Comparison of ENCODE assay signal across 8 mouse cellular contexts in genomic region chr7:139299424-139299823, GRCm38 (mm10). TPM values are rescaled to one million over a fixed set of nuclear protein-coding genes. Genes with fewer than 3 reads are reported as not detected.
DNase-seq lines count a peak whose midpoint lies in the region; ATAC-seq lines count a peak whose summit lies in the region.

No protein-coding gene starts in this region.

- no peak overlapping the region for H3K9ac ChIP-seq in limb, embryonic 11.5 days (ENCODE audit: low read length)

- no peaks in the 10 kb centered on the region for H3K9me3 ChIP-seq in limb, embryonic 11.5 days (ENCODE audit: control insufficient read depth, low read length)

- H3K4me3 ChIP-seq in limb, embryonic 11.5 days (ENCODE audit: low read depth, low read length) = no peak overlapping the region

- intact Hi-C loops in gastrocnemius, postnatal 14 days (cut with DNase I; ENCODE audit: low total_unique reads) = loop anchor here (2.0 to 5.0 kb wide), 2 partner anchors 65 to 177 kb away; no protein-coding TSS in a partner anchor

- H3K36me3 ChIP-seq in limb, embryonic 11.5 days (ENCODE audit: control insufficient read depth, insufficient read depth, low read length) = no peaks in the 10 kb centered on the region
- no peaks in the 10 kb centered on the region for H3K36me3 ChIP-seq in splenic B cell, adult 2 months (ENCODE audit: control insufficient read depth, insufficient read depth, low read length, poor library complexity, severe bottlenecking)

- ATAC-seq in frontal cortex, adult (ENCODE audit: low TSS enrichment) = no peak
- no peak for ATAC-seq in limb, embryonic 11.5 days (ENCODE audit: insufficient number of reproducible peaks, low FRiP score, low TSS enrichment, low read depth)

- H3K27me3 ChIP-seq in limb, embryonic 11.5 days (ENCODE audit: control insufficient read depth, insufficient read depth, low read length) = no peaks in the 10 kb centered on the region
- H3K27me3 ChIP-seq in splenic B cell, adult 2 months (ENCODE audit: control insufficient read depth, insufficient read depth, low read length, poor library complexity, severe bottlenecking) = no peaks in the 10 kb centered on the region

- DNase-seq in frontal cortex, postnatal 10 days (ENCODE audit: low spot score in 2 of 2) = peak; percentile 59 to 86
- DNase-seq in cerebellum, postnatal 10 days = peak; percentile 97 to 99
- DNase-seq in gastrocnemius, postnatal 14 days = peak; percentile 79
- peak; percentile 86 for DNase-seq in kidney, adult 18-20 months
- DNase-seq in limb, embryonic 11.5 days (ENCODE audit: low spot score) = peak; percentile 97
- DNase-seq in natural killer cell, adult 2 months (ENCODE audit: low spot score in 2 of 2) = peak; percentile 61 to 67
- DNase-seq in splenic B cell, adult 2 months (ENCODE audit: low read depth, low spot score) = peak; percentile 62

- no peak overlapping the region for H3K27ac ChIP-seq in limb, embryonic 11.5 days (replicated peaks; ENCODE audit: low read depth, low read length)

- no peaks in the 10 kb centered on the region for H3K4me1 ChIP-seq in limb, embryonic 11.5 days (ENCODE audit: control insufficient read depth, insufficient read depth, low read length)

- 19% methylated on average over 8 of the region's 8 CpGs for WGBS in limb, embryonic 11.5 days

- no peak overlapping the region; the same call in 1 of the 2 replicates for H3K4me2 ChIP-seq in limb, embryonic 11.5 days (ENCODE audit: low read depth, severe bottlenecking)

RNA-seq across cellular contexts. Expression of gene Pwwp2b, which starts 51.1 kb away (rescaled TPM):
- 1 to 10 TPM; 1.5 to 3.0 TPM for total RNA-seq in gastrocnemius, postnatal 14 days (2021)
- polyA plus RNA-seq in limb, embryonic 11.5 days (2014; fragmentation: Nextera tagmentation; extraction: Ambion mirVana) = 5.7 and 6.6 TPM in 2 replicates
